ENCODE assay signal across 15 mouse cellular contexts in the genomic region with DNA sequence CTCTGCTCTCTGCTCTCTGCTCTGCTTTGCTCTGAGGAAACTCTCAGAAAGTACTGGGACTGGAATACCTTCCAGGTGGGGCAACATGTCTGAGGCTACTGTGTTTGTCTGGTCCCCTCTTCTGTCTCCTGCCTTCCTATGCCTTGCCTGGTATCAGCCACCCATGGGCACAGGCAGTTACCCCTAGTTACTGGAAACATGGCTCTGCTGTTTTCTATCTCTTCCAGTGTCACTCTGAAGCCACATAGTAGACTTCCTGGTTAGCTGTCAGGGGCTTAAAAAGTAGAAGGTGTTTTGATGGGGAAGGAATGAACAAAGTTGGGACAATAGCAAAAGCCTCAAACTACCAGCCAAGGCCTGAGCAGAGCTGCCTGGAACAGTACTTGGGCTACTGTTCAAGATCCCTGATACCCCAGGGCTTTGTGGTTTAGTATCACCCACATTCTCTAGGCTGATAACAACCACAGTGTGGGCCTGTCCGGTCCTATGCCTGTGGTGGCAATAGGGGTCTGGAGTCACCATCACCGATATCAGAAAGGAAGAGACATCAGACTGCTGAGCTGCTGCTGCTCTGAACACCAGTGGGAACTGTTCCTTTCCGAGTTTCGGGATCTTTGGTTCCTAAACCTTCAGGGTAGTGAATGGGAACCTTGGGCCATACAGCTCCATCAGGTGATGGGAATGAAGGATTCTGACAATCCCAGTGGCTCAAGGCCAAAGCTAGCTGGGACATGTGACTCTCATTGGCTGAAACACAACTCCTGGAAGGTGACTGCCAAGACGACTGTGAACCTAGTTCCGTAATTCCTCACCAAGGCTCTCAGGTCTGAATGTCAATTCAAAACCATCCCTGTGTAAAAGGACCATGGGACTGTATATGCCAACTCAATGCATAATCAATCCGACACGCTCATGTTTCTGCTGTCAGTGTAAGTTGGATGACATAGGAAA. TPM values are rescaled to one million over a fixed set of nuclear protein-coding genes. Genes with fewer than 3 reads are reported as not detected.
DNase-seq lines count a peak whose midpoint lies in the region; ATAC-seq and TF ChIP-seq lines count a peak whose summit lies in the region.
"Had no signal": no experiment of that assay in that cellular context is flagged by ENCODE, and none has a peak within 500 bp of the region (broad histone marks: within the 10 kb centered on the region; RNA-seq: fewer than 3 reads in every experiment).

No protein-coding gene starts in this region.

- H3K27me3 ChIP-seq in liver, postnatal 0 days (ENCODE audit: insufficient read depth, low read length): no peaks in the 10 kb centered on the region
- no peaks in the 10 kb centered on the region for H3K27me3 ChIP-seq in liver, embryonic 14.5 days (ENCODE audit: control insufficient read depth, insufficient read depth, low read length)
- H3K27me3 ChIP-seq: heart, embryonic 12.5 days; midbrain, embryonic 15.5 days had no signal

- no peak overlapping the region for H3K4me2 ChIP-seq in liver, postnatal 0 days (ENCODE audit: low read depth, low read length)
- H3K4me2 ChIP-seq in liver, embryonic 14.5 days (ENCODE audit: low read depth): no peak overlapping the region
- H3K4me2 ChIP-seq: heart, embryonic 12.5 days; hindbrain, embryonic 14.5 days; midbrain, embryonic 15.5 days had no signal

- 53% methylated on average over 8 of the region's 8 CpGs for WGBS in liver, postnatal 0 days (ENCODE audit: insufficient replicate concordance)
- WGBS in liver, embryonic 14.5 days (ENCODE audit: insufficient replicate concordance): 34% methylated on average over 8 of the region's 8 CpGs

- DNase-seq in cerebellum, postnatal 25 days: peak; percentile 27 to 51
- DNase-seq in liver: peak; percentile 44
- DNase-seq in liver, postnatal 0 days: no peak
- DNase-seq in brain, embryonic 14.5 days (ENCODE audit: low read depth): peak; percentile 8
- DNase-seq in liver, embryonic 14.5 days (ENCODE audit: low read depth in 3 of 3, low spot score in 3 of 3): no peak
- no peak for DNase-seq in frontal cortex, postnatal 25 days (ENCODE audit: low spot score in 2 of 2)
- DNase-seq in adrenal gland, postnatal 25 days: no peak
- DNase-seq: embryo, embryonic 11 days; kidney, adult 9 months; thymus, postnatal 25 days had no signal

- no peak for TF ChIP-seq POLR2A in brain, embryonic 14.5 days (IDR thresholded peaks at IDR 0.05; ENCODE audit: borderline replicate concordance, extremely low read depth, insufficient read depth, insufficient read length, poor library complexity, severe bottlenecking)

- H3K4me3 ChIP-seq in liver, postnatal 0 days (ENCODE audit: low read depth, low read length): no peak overlapping the region
- H3K4me3 ChIP-seq in liver, embryonic 14.5 days (ENCODE audit: insufficient read depth in 1 of 2, low read depth in 2 of 2, low read length in 2 of 2): no peak overlapping the region
- H3K4me3 ChIP-seq: heart, embryonic 12.5 days; midbrain, embryonic 15.5 days had no signal

- no peak for ATAC-seq in cerebellum, adult (ENCODE audit: insufficient number of reproducible peaks, low FRiP score, low TSS enrichment)
- no peak for ATAC-seq in liver, postnatal 0 days
- peak; percentile 86 for ATAC-seq in liver, embryonic 14.5 days (ENCODE audit: insufficient read depth)
- ATAC-seq: lung, postnatal 0 days; midbrain, embryonic 15.5 days had no signal

- peaks cover 6% of the 10 kb centered on the region; the same call in 1 of the 2 replicates for H3K4me1 ChIP-seq in liver, postnatal 0 days (ENCODE audit: insufficient read depth)
- H3K4me1 ChIP-seq in liver, embryonic 14.5 days (replicated peaks; ENCODE audit: control insufficient read depth in 2 of 2, insufficient read depth in 2 of 2, low read length in 1 of 2): peaks cover 0 to 18% of the 10 kb centered on the region in 2 experiments; a peak in 3 of 4 replicates

- no peaks in the 10 kb centered on the region for H3K36me3 ChIP-seq in liver, postnatal 0 days (replicated peaks; ENCODE audit: insufficient read depth, low read length)
- H3K36me3 ChIP-seq in liver, embryonic 14.5 days (replicated peaks; ENCODE audit: control insufficient read depth, insufficient read depth, low read depth): no peaks in the 10 kb centered on the region
- H3K36me3 ChIP-seq: heart, embryonic 12.5 days; midbrain, embryonic 15.5 days had no signal

- no peak overlapping the region for H3K27ac ChIP-seq in liver, postnatal 0 days (ENCODE audit: low read depth)
- H3K27ac ChIP-seq in liver, embryonic 14.5 days: no peak overlapping the region
- H3K27ac ChIP-seq: hindbrain, embryonic 14.5 days; midbrain, embryonic 15.5 days had no signal

- no peak overlapping the region for H3K9ac ChIP-seq in liver, postnatal 0 days (replicated peaks)
- no peak overlapping the region for H3K9ac ChIP-seq in liver, embryonic 14.5 days (replicated peaks)
- H3K9ac ChIP-seq: heart, embryonic 12.5 days; hindbrain, embryonic 14.5 days; midbrain, embryonic 15.5 days had no signal

- no peaks in the 10 kb centered on the region for H3K9me3 ChIP-seq in liver, postnatal 0 days (ENCODE audit: low read length)
- H3K9me3 ChIP-seq in liver, embryonic 14.5 days (ENCODE audit: control insufficient read depth, low read length): no peaks in the 10 kb centered on the region
- H3K9me3 ChIP-seq: heart, embryonic 12.5 days; midbrain, embryonic 15.5 days had no signal

- TF ChIP-seq EP300 in liver, postnatal 0 days (IDR thresholded peaks at IDR 0.05; ENCODE audit: low read depth): no peak
- no peak for TF ChIP-seq EP300 in liver, embryonic 14.5 days (IDR thresholded peaks at IDR 0.05; ENCODE audit: low read depth)

- TF ChIP-seq CTCF in liver, postnatal 0 days (IDR thresholded peaks at IDR 0.05; ENCODE audit: low read depth): no peak
- TF ChIP-seq CTCF in brain, embryonic 14.5 days (IDR thresholded peaks at IDR 0.05; ENCODE audit: borderline replicate concordance, extremely low read depth, insufficient read depth, insufficient read length): no peak
- no peak for TF ChIP-seq CTCF in liver, embryonic 14.5 days (IDR thresholded peaks at IDR 0.05; ENCODE audit: low read depth)

RNA-seq across cellular contexts. Expression of a gene that starts 16.1 kb away (rescaled TPM):
- 19.2 and 19.3 TPM in 2 replicates for polyA plus RNA-seq in liver, postnatal 0 days (2015; fragmentation: Nextera tagmentation; extraction: Ambion mirVana)
- 23.6 and 24.3 TPM in 2 replicates for polyA plus RNA-seq in brain, embryonic 14.5 days (2012; rRNA removed)
- 4.8 and 10.7 TPM in 2 replicates for polyA plus RNA-seq in liver, embryonic 14.5 days (2012; rRNA removed)
- 27.1 and 27.3 TPM in 2 replicates for polyA plus RNA-seq in liver, embryonic 14.5 days (2014; fragmentation: Nextera tagmentation; extraction: Ambion mirVana)
- 36.2 and 38.2 TPM in 2 replicates for total RNA-seq in adrenal gland, postnatal 25 days (2021)

RNA-seq across cellular contexts. Expression of a gene that starts 33.9 kb away (rescaled TPM):
- polyA plus RNA-seq in liver, postnatal 0 days (2015; fragmentation: Nextera tagmentation; extraction: Ambion mirVana): 15.7 and 17.8 TPM in 2 replicates
- 55.5 and 62.4 TPM in 2 replicates for polyA plus RNA-seq in brain, embryonic 14.5 days (2012; rRNA removed)
- polyA plus RNA-seq in liver, embryonic 14.5 days (2012; rRNA removed): 5.6 and 7.1 TPM in 2 replicates
- 9.6 and 10.3 TPM in 2 replicates for polyA plus RNA-seq in liver, embryonic 14.5 days (2014; fragmentation: Nextera tagmentation; extraction: Ambion mirVana)
- 52.8 and 78.7 TPM in 2 replicates for total RNA-seq in adrenal gland, postnatal 25 days (2021)

Comparison
In these comparisons a context has a peak if more than half of its experiments do, and no peak if none do; other contexts are left out.
1. DNase-seq: peak in cerebellum, postnatal 25 days (2 of 2), liver (single experiment) and brain, embryonic 14.5 days (single experiment); none in liver, postnatal 0 days (single experiment), liver, embryonic 14.5 days (0 of 3), frontal cortex, postnatal 25 days (0 of 2) and adrenal gland, postnatal 25 days (single experiment).